Mouse (Mus musculus) cerebellum, adult 2 months (tissue): ENCODE measurements around the gene Hoxd4.

Experiments
- CTCF ChIP-seq: fragments of 200-500 bp; IDR thresholded peaks from 2 replicates; pipeline ENCODE4 v1.5.1; 2011; ENCODE audit warnings: low read depth, mild to moderate bottlenecking, control low read depth, low read length, moderate library complexity, borderline replicate concordance; ENCODE audit not compliant: insufficient read depth
- POLR2A ChIP-seq: fragments of 200-500 bp; IDR thresholded peaks from 2 replicates; pipeline ENCODE4 v1.6.1; 2011; ENCODE audit warnings: low read length, control low read depth, borderline replicate concordance; ENCODE audit not compliant: insufficient read depth

DNA sequence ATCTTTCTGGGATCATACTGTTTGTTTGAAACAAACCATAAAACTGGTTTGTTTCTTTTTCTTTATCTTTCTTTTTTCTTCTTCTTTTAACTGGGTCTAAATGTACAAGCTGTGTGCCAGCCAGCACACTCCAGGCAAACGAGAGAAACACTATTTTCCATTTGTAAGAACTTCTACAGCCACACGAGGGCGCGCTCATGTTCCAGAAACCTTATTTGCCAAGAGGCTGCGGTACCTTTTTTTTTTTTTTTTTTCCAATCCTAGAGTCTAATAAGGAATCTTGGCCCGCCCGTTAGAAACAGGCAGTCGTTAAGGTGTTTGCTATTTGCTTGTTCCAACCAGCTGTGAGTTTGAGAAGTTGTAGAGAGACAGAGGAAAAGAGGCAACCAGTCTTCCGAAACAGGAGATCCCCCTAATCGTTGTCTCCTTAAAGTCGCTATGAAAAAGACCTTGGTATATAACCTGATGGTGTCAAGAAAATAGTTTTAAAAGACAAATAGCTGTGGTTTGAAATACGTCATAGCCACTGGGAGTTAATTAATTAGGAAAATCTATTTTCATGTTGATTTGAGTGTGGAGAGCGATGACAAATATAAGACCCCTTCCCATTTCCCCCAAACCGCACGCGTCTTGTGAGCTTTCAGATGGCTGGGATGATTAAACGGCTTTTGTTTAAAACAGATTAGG, 25.3 kb upstream of the Hoxd4 start:
- TF ChIP-seq CTCF: peak; percentile 15; the same call in 1 of the 2 replicates
- no peak for TF ChIP-seq POLR2A
